Mouse (Mus musculus): ENCODE data around the gene Rab7.

Rab7 gene

GRCm38 (mm10) chr6:88044577-88045405 lies at the start of gene Rab7:
TSS of gene Rab7 (minus strand) at chr6:88045270.
- peak; percentile 95 for DNase-seq (ENCODE audit: extremely low spot score, low spot score)

DNA sequence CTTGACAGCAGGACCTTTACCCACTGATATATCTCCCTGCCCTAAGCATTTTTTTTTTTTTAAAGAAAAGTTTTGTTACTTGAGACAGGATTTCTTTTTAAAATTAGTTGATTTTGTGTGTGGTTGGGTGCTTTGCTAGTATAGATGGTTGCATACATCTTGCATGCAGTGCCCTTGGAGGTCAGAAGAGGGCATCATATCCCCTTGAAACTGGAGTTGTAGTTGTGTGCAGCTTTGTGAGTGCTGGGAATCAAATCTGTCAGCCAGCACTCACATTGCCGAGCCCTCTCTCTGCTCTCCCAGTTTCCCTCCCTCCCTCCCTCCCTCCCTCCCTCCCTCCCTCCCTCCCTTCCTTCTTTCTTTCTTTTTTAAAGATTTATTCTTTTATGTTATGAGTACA lies 43.9 kb upstream of the Rab7 start:
- no peak for DNase-seq (ENCODE audit: extremely low spot score, low spot score)

DNA sequence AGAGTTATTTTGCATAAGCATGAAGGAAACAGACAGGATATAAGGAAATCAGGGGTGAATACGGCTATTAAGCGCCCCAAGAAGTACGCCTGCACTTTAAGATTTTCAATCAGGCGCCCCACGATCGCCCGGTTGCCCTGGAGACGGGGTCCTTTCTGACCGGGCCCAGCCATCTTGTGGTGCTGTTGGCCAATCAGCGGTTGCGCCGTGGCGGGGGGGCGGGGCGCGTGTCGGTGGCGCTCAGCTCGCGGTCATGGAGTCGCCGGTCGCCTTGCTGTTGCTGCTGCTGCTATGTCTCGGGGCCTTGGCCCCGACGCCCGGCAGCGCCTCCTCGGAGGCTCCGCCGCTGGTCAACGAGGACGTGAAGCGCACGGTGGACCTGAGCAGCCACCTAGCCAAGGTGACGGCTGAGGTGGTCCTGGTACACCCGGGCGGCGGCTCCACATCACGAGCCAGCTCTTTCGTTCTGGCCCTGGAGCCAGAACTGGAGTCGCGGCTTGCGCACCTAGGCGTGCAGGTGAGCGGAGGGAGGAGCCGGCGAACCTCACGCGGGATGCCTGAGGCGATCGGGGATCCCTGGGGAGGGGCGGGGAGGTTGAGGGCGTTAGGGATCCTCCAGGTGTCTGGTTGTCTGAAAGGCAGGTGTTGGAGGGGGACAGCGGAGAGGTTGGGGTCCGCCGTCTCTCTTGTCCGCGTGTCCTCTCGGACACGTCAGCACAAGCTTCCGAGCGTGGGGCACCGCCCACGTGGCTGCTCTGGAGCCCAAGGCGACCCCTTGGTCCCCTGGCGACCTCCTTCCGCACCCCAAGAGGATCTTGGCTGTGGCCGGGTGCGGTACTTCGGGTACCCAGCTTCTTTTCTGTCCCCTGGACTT lies 39.4 kb upstream of the Rab7 start, which contains the start of gene Rpn1:
Gene Rpn1, plus strand, starts transcription at position 205 of the 874 bp plus-strand sequence.
- DNase-seq (ENCODE audit: extremely low spot score, low spot score) = peak; percentile 99

DNA sequence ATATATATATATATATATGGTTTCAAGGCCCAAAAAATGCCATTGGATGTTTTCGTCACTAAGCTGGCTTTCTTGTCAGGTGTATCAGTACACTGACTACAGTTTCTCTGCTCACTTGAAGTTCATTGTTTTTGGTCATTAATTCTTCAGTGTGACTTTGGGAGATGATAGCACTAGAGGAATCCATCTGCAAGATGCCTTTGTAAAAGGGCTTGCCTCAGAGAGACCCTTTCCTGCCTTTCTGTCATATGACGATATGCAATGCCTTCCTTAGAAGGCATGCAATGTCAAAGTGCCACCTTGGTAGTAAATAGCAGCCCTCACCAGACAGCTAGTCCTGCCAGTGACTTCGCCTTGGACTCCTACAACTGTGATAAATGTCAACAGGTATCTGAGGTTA lies 38.6 kb upstream of the Rab7 start:
- no peak for DNase-seq (ENCODE audit: extremely low spot score, low spot score)

- no peak for DNase-seq (ENCODE audit: extremely low spot score, low spot score)
Measured at GRCm38 (mm10) chr6:88083095-88083494, 38.0 kb upstream of the Rab7 start.

GRCm38 (mm10) chr6:88075960-88076517 lies 31.0 kb upstream of the Rab7 start:
- DNase-seq (ENCODE audit: extremely low spot score, low spot score) = no peak

- DNase-seq (ENCODE audit: extremely low spot score, low spot score) = peak; percentile 94
Measured at GRCm38 (mm10) chr6:88074752-88075554, 29.9 kb upstream of the Rab7 start.

GRCm38 (mm10) chr6:88071216-88071615 lies 26.1 kb upstream of the Rab7 start:
- DNase-seq (ENCODE audit: extremely low spot score, low spot score) = no peak

DNA sequence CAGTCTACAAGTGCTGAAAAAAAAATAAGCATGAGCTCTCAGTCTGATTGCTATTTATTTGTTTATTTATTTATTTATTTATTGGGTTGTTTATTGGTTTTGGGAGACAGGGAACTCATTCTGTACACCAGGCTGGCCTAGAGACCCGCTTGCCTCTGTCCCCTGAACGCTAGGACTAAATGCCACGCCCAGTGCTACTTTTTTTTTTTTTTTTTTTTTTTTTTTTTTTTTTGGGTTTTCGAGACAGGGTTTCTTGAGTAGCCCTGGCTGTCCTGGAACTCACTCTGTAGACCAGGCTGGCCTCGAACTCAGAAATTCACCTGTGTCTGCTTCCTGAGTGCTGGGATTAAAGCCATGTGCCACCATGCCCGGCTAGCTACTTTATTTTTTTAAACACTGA lies 25.4 kb upstream of the Rab7 start:
- no peak for DNase-seq (ENCODE audit: extremely low spot score, low spot score)

DNA sequence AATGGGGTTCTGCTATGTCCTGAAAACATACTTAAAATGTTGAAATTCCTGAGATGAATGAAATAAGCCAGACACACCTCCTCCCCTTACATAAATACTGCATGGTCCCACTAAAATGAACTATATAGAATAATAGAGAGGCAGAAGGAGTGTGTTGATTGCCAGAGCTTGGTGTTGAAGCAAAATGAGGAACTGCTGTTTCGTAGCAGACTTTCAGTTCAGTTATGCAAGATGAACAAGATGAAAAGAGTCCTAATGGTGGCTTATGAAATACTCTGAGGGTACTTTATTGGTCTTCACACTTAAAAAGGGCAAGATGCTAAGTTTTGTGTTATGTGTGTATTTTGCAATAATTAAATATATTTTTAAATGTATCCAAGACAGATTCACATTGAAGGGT lies 23.7 kb upstream of the Rab7 start:
- DNase-seq (ENCODE audit: extremely low spot score, low spot score) = no peak

DNA sequence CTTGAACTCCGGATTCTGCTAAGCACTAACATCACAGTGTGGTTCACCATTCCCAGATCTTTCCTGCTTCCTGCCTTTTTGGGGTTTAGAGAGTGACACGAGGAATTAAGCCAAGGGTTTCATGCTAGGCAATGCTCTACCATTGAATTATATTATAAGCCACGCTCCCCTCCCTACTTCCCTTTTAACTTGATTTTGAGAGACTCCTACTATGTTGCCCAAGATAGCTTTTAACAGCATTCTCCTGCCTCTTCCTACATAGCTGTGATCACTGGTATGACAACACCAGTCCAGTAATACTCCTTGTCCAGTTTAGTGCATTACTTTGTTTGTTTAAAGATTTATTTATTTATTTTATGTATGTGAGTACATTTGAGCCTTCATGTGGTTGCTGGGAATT lies 22.7 kb upstream of the Rab7 start:
- DNase-seq (ENCODE audit: extremely low spot score, low spot score) = no peak

- no peak for DNase-seq (ENCODE audit: extremely low spot score, low spot score)
Measured at GRCm38 (mm10) chr6:88065968-88066367, 20.9 kb upstream of the Rab7 start.

- DNase-seq (ENCODE audit: extremely low spot score, low spot score) = no peak
Measured at GRCm38 (mm10) chr6:88065116-88065515, 20.0 kb upstream of the Rab7 start.

DNA sequence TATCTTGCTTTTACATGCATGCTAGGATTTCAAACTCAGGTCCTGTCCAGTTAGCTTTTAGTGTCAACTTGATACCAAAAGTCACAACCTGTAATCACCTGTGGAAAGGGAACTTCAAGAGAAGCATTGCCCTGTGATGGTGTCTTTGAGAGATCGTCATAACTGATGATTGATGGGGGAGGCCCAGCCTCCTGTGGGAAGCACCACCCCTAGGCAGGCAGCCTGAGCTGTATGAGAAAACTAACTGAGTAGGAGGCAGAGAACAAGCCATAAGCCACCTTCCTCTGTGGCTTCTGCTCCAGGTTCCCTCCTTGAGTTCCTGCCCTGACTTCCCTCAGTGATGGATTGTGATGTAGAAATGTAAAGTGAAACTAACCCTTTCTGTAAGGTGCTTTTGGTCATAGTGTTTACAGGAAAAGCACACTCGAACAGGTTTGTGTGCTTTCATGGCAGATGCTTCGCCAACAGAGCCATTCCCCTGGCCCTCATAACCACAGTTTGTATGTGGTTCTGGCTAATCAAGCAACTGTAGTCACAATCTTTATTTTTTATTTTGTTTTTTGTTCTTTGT lies 19.1 kb upstream of the Rab7 start:
- DNase-seq (ENCODE audit: extremely low spot score, low spot score) = no peak

DNA sequence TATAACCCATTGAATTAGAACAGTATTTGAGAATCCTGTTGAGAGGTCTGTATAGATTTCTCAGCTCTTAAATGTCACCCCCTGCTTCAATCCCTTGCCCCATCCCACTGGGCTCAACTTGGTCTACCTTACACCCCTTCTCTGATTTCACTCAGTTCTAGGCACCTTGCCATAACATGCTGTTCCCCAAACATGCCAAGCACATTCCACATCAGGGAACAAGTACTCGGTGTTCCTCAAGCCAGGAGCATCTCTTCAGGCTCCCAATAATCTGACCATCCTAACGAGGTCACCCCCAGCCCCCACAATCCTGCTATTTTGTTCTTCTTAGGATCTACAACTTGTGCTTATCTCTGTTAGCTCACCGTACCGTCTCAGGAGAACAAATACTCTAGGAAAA lies 17.3 kb upstream of the Rab7 start:
- no peak for DNase-seq (ENCODE audit: extremely low spot score, low spot score)

DNA sequence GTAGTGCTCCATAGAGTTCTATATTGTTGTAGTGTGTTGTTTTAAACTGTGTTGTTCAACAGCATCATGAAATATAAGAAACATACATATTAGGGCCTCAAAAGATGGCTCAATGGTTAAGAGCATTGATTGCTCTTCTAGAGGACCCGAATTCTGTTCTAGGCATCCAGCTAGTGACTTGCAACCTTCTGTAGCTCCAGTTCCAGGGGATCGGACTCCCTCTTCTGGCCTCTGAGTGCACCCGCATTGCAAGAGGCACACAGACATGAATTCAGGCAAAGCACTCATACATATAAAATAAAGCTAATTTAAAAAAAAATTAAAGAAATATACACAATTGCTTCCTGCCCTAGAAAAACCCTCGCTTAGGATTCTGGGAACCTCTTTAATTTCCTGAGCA lies 16.3 kb upstream of the Rab7 start:
- no peak for DNase-seq (ENCODE audit: extremely low spot score, low spot score)

DNA sequence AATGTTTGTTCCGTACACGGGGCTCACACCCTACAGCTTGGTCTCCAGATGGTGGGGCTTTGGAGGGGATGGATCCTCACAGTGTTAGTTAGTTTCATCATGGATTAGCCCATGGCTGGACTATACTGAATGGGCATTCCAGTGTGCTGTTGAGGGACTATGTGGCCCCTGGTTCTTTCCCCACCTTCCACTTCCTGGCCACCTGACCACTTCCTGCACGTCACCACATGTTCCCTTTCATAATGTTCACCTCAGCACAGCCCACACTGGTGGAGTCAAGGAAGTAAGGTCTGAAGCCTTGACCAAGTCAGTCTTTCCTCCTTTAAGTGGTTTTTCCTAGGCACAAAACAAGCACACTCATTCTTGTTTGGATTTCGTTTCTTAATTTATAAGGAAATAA lies 15.5 kb upstream of the Rab7 start:
- no peak for DNase-seq (ENCODE audit: extremely low spot score, low spot score)

GRCm38 (mm10) chr6:88059903-88060302 lies 14.8 kb upstream of the Rab7 start:
- DNase-seq (ENCODE audit: extremely low spot score, low spot score) = no peak

GRCm38 (mm10) chr6:88056866-88057265 lies 11.8 kb upstream of the Rab7 start:
- DNase-seq (ENCODE audit: extremely low spot score, low spot score) = no peak

GRCm38 (mm10) chr6:88055663-88056062 lies 10.6 kb upstream of the Rab7 start:
- no peak for DNase-seq (ENCODE audit: extremely low spot score, low spot score)
